Mouse (Mus musculus): ENCODE data around the gene Pphln1. TPM values are rescaled to one million over a fixed set of nuclear protein-coding genes. Genes with fewer than 3 reads are reported as not detected.

Pphln1 gene
- polyA plus RNA-seq, 1 experiment from 2014 or later, result 102 TPM

GRCm38 (mm10) chr15:93402730-93403129, 4.6 kb downstream of the Pphln1 start:
- WGBS, result 90% methylated on average over 2 of the region's 2 CpGs
- H3K4me1 ChIP-seq, result peaks cover 21% of the 10 kb centered on the region
- no peak for DNase-seq (ENCODE audit: extremely low spot score, low spot score)
- H3K9me3 ChIP-seq, result no peaks in the 10 kb centered on the region
- no peaks in the 10 kb centered on the region for H3K27me3 ChIP-seq (ENCODE audit: poor library complexity, severe bottlenecking)
- peaks cover 39% of the 10 kb centered on the region for H3K36me3 ChIP-seq (replicated peaks)
- H3K4me3 ChIP-seq, result no peak overlapping the region
- H3K27ac ChIP-seq, result no peak overlapping the region

DNA sequence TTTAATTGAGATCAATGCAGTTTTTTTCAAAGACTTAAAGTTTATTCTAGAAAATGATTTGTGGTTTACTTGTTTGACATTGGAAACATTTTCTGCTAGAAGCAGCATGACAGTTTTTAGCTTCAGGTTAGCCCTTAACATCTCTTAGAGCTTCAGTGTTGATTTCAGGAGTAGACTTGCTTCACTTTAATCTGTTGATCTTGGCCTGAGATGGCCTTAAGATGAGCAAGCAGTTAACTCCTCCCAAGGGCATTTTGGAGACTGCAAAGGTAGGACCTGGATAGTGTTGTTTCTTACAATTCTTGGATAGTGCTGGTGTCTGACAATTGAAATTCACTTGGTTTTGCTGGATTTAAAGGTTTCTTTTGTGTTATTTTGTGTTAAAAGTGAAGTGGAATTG, 6.7 kb downstream of the Pphln1 start:
- no peak for DNase-seq (ENCODE audit: extremely low spot score, low spot score)
- H3K27ac ChIP-seq, result no peak overlapping the region
- no peaks in the 10 kb centered on the region for H3K9me3 ChIP-seq
- H3K36me3 ChIP-seq (replicated peaks), result peaks cover 60% of the 10 kb centered on the region
- H3K27me3 ChIP-seq (ENCODE audit: poor library complexity, severe bottlenecking), result no peaks in the 10 kb centered on the region
- H3K4me1 ChIP-seq, result peaks cover 9% of the 10 kb centered on the region
- no peak overlapping the region for H3K4me3 ChIP-seq

DNA sequence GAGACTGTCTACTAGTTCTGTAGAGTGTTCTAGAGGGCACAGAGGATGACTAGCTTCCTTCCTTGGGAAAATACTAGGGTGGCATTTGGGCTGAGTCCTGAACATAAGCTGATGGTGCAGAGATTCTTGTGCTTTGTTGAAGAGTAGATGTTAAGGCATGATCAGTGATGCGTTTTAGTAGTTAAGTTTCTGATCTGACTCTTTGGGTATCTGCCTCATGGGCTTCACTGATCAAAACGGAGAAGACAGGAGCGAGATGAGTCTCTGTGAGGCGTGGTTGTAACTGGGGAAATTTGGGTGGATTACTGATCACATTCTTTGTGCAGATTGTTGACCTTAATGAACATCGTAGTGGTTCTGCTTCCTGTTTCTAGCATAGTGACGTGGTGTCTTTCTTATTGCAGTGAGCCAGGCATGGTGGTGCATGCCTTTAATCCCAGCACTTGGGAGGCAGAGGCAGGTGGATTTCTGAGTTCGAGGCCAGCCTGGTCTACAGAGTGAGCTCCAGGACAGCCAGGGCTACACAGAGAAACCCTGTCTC, 7.4 kb downstream of the Pphln1 start:
- Histone ChIP-seq H3K36me3 (replicated peaks) (peaks cover 66% of the 10 kb centered on the region), H3K27me3 (ENCODE audit: poor library complexity, severe bottlenecking) (no peaks in the 10 kb centered on the region), H3K4me1 (peaks cover 3% of the 10 kb centered on the region), H3K9me3 (no peaks in the 10 kb centered on the region), H3K27ac (no peak overlapping the region), H3K4me3 (no peak overlapping the region)
- no peak for DNase-seq (ENCODE audit: extremely low spot score, low spot score)
- 93% methylated on average over 7 of the region's 7 CpGs for WGBS

GRCm38 (mm10) chr15:93406492-93406891, 8.3 kb downstream of the Pphln1 start:
- H3K9me3 ChIP-seq, result no peaks in the 10 kb centered on the region
- WGBS, result 93% methylated on average over 5 of the region's 5 CpGs
- H3K36me3 ChIP-seq (replicated peaks), result peaks cover 67% of the 10 kb centered on the region
- no peaks in the 10 kb centered on the region for H3K27me3 ChIP-seq (ENCODE audit: poor library complexity, severe bottlenecking)
- DNase-seq (ENCODE audit: extremely low spot score, low spot score), result no peak
- H3K4me3 ChIP-seq, result no peak overlapping the region
- H3K27ac ChIP-seq, result no peak overlapping the region
- no peaks in the 10 kb centered on the region; the same call in 1 of the 2 replicates for H3K4me1 ChIP-seq

DNA sequence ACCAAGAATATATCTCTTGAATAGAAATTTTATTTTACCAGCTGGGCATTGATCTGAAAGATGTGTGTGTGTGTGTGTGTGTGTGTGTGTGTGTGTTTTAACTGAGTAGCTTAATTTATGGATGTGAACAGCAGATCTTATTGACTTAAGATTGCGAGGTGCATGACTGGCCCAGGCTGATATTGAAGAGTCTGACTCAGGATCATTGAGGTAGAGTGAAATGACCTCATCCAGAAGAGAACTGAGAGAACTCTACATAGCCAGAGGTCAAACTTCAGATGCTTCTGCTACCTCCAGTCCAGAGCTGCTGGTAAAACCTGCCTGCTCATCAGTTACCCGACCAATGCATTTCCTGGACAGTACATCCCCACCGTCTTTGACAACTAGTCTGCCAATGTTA, 14.3 kb downstream of the Pphln1 start:
- DNase-seq (ENCODE audit: extremely low spot score, low spot score), result no peak
- H3K36me3 ChIP-seq (replicated peaks), result peaks cover 96% of the 10 kb centered on the region
- no peak overlapping the region for H3K4me3 ChIP-seq
- H3K27ac ChIP-seq, result no peak overlapping the region
- H3K27me3 ChIP-seq (ENCODE audit: poor library complexity, severe bottlenecking), result no peaks in the 10 kb centered on the region
- WGBS, result 93% methylated on average over 3 of the region's 3 CpGs
- H3K4me1 ChIP-seq, result no peaks in the 10 kb centered on the region
- no peaks in the 10 kb centered on the region for H3K9me3 ChIP-seq

DNA sequence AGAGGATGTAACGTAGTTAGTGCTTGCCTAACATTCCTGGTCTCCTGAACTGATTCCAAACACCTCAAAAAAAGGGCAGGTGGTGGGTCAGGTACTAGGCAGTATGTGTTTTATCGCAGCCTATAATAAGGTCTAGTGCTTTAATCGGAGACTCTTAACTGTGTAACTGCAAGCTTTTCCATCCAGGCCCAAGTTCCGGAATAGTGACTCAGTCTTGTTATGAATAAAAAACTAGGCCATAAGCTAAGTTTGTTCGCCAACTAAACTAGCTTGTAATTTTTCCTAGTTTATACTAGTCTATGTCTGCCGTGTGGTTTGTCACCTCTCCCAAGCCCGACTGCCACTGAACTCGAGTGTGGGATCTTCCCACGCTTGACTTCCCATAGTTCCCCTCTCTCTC, 16.3 kb downstream of the Pphln1 start:
- H3K9me3 ChIP-seq, result no peaks in the 10 kb centered on the region
- H3K4me3 ChIP-seq, result no peak overlapping the region
- H3K27me3 ChIP-seq (ENCODE audit: poor library complexity, severe bottlenecking), result no peaks in the 10 kb centered on the region
- H3K4me1 ChIP-seq, result no peaks in the 10 kb centered on the region
- DNase-seq (ENCODE audit: extremely low spot score, low spot score), result no peak
- 92% methylated on average over 9 of the region's 9 CpGs for WGBS
- no peak overlapping the region for H3K27ac ChIP-seq
- peaks cover 81% of the 10 kb centered on the region for H3K36me3 ChIP-seq (replicated peaks)

- H3K36me3 ChIP-seq (replicated peaks), result peaks cover 76% of the 10 kb centered on the region
These were observed 18.1 kb downstream of the Pphln1 start for GRCm38 (mm10) chr15:93416300-93416699.

DNA sequence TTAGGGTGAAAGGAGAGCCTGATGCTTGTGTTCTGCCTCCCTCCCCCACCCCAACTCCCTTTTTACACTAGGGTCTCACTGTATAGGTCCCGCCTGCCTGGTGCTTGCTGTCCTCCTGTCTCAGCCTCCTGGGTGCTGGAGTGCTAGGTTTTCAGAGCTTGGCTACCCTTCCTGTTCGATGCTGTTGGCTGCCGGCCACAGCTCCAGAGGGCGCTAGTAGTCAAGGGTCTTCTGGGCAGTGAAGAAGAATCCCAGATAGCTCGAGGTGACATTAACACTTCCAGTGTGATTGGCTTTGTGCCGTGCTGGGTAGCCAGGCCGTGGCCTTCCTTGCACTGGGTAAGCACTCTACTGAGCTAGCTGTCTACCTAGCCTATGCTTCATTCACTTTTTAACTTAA, 22.4 kb downstream of the Pphln1 start:
- 92% methylated on average over 7 of the region's 7 CpGs for WGBS
- Histone ChIP-seq H3K4me1 (no peaks in the 10 kb centered on the region), H3K4me3 (no peak overlapping the region), H3K27me3 (ENCODE audit: poor library complexity, severe bottlenecking) (no peaks in the 10 kb centered on the region), H3K9me3 (no peaks in the 10 kb centered on the region), H3K27ac (no peak overlapping the region), H3K36me3 (replicated peaks) (peaks cover 69% of the 10 kb centered on the region)
- no peak for DNase-seq (ENCODE audit: extremely low spot score, low spot score)

More at GRCm38 (mm10) chr15:93416300-93416699, 18.1 kb downstream of the Pphln1 start:
- 91% methylated on average over 6 of the region's 6 CpGs for WGBS
- Histone ChIP-seq H3K27me3 (ENCODE audit: poor library complexity, severe bottlenecking) (no peaks in the 10 kb centered on the region), H3K9me3 (no peaks in the 10 kb centered on the region), H3K27ac (no peak overlapping the region), H3K4me1 (no peaks in the 10 kb centered on the region), H3K4me3 (no peak overlapping the region)
- no peak for DNase-seq (ENCODE audit: extremely low spot score, low spot score)

- H3K4me1 ChIP-seq, result no peaks in the 10 kb centered on the region
- DNase-seq (ENCODE audit: extremely low spot score, low spot score), result no peak
- H3K9me3 ChIP-seq, result no peaks in the 10 kb centered on the region
- no peak overlapping the region for H3K4me3 ChIP-seq
- WGBS, result 95% methylated on average over 1 of the region's 1 CpGs
- H3K27ac ChIP-seq, result no peak overlapping the region
- H3K27me3 ChIP-seq (ENCODE audit: poor library complexity, severe bottlenecking), result no peaks in the 10 kb centered on the region
- peaks cover 68% of the 10 kb centered on the region for H3K36me3 ChIP-seq (replicated peaks)
These were observed 24.4 kb downstream of the Pphln1 start for GRCm38 (mm10) chr15:93422537-93422936.

GRCm38 (mm10) chr15:93433811-93434210, 35.7 kb downstream of the Pphln1 start:
- Histone ChIP-seq H3K27me3 (ENCODE audit: poor library complexity, severe bottlenecking) (no peaks in the 10 kb centered on the region), H3K27ac (no peak overlapping the region), H3K4me3 (no peak overlapping the region), H3K4me1 (no peaks in the 10 kb centered on the region), H3K36me3 (replicated peaks) (peaks cover 68% of the 10 kb centered on the region), H3K9me3 (no peaks in the 10 kb centered on the region)
- 80% methylated on average over 11 of the region's 11 CpGs for WGBS
- DNase-seq (ENCODE audit: extremely low spot score, low spot score), result no peak

GRCm38 (mm10) chr15:93435998-93436397, 37.8 kb downstream of the Pphln1 start:
- 93% methylated on average over 12 of the region's 12 CpGs for WGBS
- no peak overlapping the region for H3K27ac ChIP-seq
- DNase-seq (ENCODE audit: extremely low spot score, low spot score), result no peak
- H3K27me3 ChIP-seq (ENCODE audit: poor library complexity, severe bottlenecking), result no peaks in the 10 kb centered on the region
- H3K4me3 ChIP-seq, result no peak overlapping the region
- H3K9me3 ChIP-seq, result no peaks in the 10 kb centered on the region
- H3K4me1 ChIP-seq, result no peaks in the 10 kb centered on the region
- H3K36me3 ChIP-seq (replicated peaks), result peaks cover 75% of the 10 kb centered on the region

DNA sequence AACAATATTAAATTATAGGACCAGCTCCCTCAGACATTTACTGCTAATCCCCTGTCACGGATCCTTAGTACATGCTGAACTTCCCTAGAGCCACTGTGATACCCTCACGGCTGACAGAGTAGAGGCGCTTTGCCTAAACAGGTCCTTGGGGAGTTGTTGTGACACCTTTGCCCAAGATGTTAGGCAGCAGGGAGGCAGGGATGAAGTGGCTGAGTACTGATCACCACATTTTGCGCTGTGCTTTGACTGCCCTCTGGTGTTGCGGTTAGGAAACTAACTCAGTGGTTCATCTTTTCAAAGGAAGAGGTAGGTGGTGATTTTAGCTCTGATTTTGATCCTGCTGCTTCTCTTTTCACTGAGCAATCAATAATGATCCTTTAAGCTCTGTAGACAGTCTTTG, 40.5 kb downstream of the Pphln1 start:
- H3K36me3 ChIP-seq (replicated peaks), result peaks cover 76% of the 10 kb centered on the region
- DNase-seq (ENCODE audit: extremely low spot score, low spot score), result peak; percentile 35
- H3K4me3 ChIP-seq, result no peak overlapping the region
- no peaks in the 10 kb centered on the region for H3K9me3 ChIP-seq
- H3K27ac ChIP-seq, result no peak overlapping the region
- no peaks in the 10 kb centered on the region for H3K4me1 ChIP-seq
- H3K27me3 ChIP-seq (ENCODE audit: poor library complexity, severe bottlenecking), result no peaks in the 10 kb centered on the region
- 56% methylated on average over 5 of the region's 5 CpGs for WGBS

GRCm38 (mm10) chr15:93442271-93442670, 44.1 kb downstream of the Pphln1 start:
- DNase-seq (ENCODE audit: extremely low spot score, low spot score), result no peak
- Histone ChIP-seq H3K4me1 (no peaks in the 10 kb centered on the region), H3K27ac (no peak overlapping the region), H3K4me3 (no peak overlapping the region), H3K9me3 (no peaks in the 10 kb centered on the region), H3K27me3 (ENCODE audit: poor library complexity, severe bottlenecking) (no peaks in the 10 kb centered on the region), H3K36me3 (replicated peaks) (peaks cover 86% of the 10 kb centered on the region)
- WGBS, result 92% methylated on average over 4 of the region's 4 CpGs

- 92% methylated on average over 6 of the region's 6 CpGs for WGBS
- DNase-seq (ENCODE audit: extremely low spot score, low spot score), result no peak
- no peak overlapping the region for H3K27ac ChIP-seq
- no peaks in the 10 kb centered on the region for H3K9me3 ChIP-seq
- H3K36me3 ChIP-seq (replicated peaks), result peaks cover 86% of the 10 kb centered on the region
- no peak overlapping the region for H3K4me3 ChIP-seq
- H3K27me3 ChIP-seq (ENCODE audit: poor library complexity, severe bottlenecking), result no peaks in the 10 kb centered on the region
- H3K4me1 ChIP-seq, result peaks cover 4% of the 10 kb centered on the region; the same call in 1 of the 2 replicates
These were observed 45.5 kb downstream of the Pphln1 start for GRCm38 (mm10) chr15:93443676-93444075.
